ENCODE assay signal across 9 mouse cellular contexts in genomic region chr17:85800357-85801078, GRCm38 (mm10).
A peak's percentile ranks its signal among the peaks of the same experiment; 100 is the strongest.
DNase-seq lines count a peak whose midpoint lies in the region; ATAC-seq and TF ChIP-seq lines count a peak whose summit lies in the region.
"Had no signal": no experiment of that assay in that cellular context is flagged by ENCODE, and none has a peak within 500 bp of the region (broad histone marks: within the 10 kb centered on the region; RNA-seq: fewer than 3 reads in every experiment).

No protein-coding gene starts in this region.

- H3K36me3 ChIP-seq in kidney, embryonic 15.5 days, result no peaks in the 10 kb centered on the region
- no peaks in the 10 kb centered on the region for H3K36me3 ChIP-seq in embryonic facial prominence, embryonic 13.5 days
- no peaks in the 10 kb centered on the region for H3K36me3 ChIP-seq in hindbrain, postnatal 0 days (ENCODE audit: insufficient read depth, low read length)
- no peaks in the 10 kb centered on the region for H3K36me3 ChIP-seq in midbrain, embryonic 16.5 days (ENCODE audit: control insufficient read depth, insufficient read depth, low read length)

- H3K4me1 ChIP-seq in kidney, embryonic 15.5 days, result peaks cover 27% of the 10 kb centered on the region
- H3K4me1 ChIP-seq in embryonic facial prominence, embryonic 13.5 days, result peaks cover 51% of the 10 kb centered on the region
- H3K4me1 ChIP-seq in hindbrain, postnatal 0 days (ENCODE audit: insufficient read depth, low read length), result peaks cover 6% of the 10 kb centered on the region; the same call in 1 of the 2 replicates
- H3K4me1 ChIP-seq in midbrain, embryonic 16.5 days (ENCODE audit: control insufficient read depth, insufficient read depth, low read length), result peaks cover 14% of the 10 kb centered on the region

- 3% methylated on average over 44 of the region's 44 CpGs for WGBS in kidney, embryonic 15.5 days
- 5% methylated on average over 44 of the region's 44 CpGs for WGBS in embryonic facial prominence, embryonic 13.5 days
- 6% methylated on average over 43 of the region's 44 CpGs for WGBS in hindbrain, postnatal 0 days
- 3% methylated on average over 44 of the region's 44 CpGs for WGBS in midbrain, embryonic 16.5 days

- DNase-seq in kidney, adult 11 months, result no peak
- no peak for DNase-seq in hindbrain, postnatal 0 days (ENCODE audit: low spot score)
- DNase-seq in layer of hippocampus, adult 9-10 months (ENCODE audit: low spot score), result no peak
- no peak for DNase-seq in urinary bladder, postnatal 4 days (ENCODE audit: low spot score in 2 of 2)
- no peak for DNase-seq in layer of hippocampus, adult 9-11 months

- H3K9ac ChIP-seq in kidney, embryonic 15.5 days, result peak overlapping the region; percentile 31
- H3K9ac ChIP-seq in embryonic facial prominence, embryonic 13.5 days, result peak overlapping the region; percentile 83
- 0 out of 2 replicates have a peak overlapping the region, but pooled peaks have one; percentile 10 for H3K9ac ChIP-seq in hindbrain, postnatal 0 days (replicated peaks; ENCODE audit: low read length)
- no peak overlapping the region for H3K9ac ChIP-seq in midbrain, embryonic 16.5 days (ENCODE audit: low read depth, low read length)

- H3K4me2 ChIP-seq in kidney, embryonic 15.5 days, result peak overlapping the region; percentile 74
- H3K4me2 ChIP-seq in embryonic facial prominence, embryonic 13.5 days, result peak overlapping the region; percentile 83
- peak overlapping the region; percentile 61 for H3K4me2 ChIP-seq in hindbrain, postnatal 0 days (ENCODE audit: low read depth, low read length)
- peak overlapping the region; percentile 76 for H3K4me2 ChIP-seq in midbrain, embryonic 16.5 days (ENCODE audit: low read length)

- no peak for TF ChIP-seq CTCF in hindbrain, postnatal 0 days (IDR thresholded peaks at IDR 0.05; ENCODE audit: low read depth)

- H3K27me3 ChIP-seq in kidney, embryonic 15.5 days, result peaks cover 83% of the 10 kb centered on the region
- H3K27me3 ChIP-seq in embryonic facial prominence, embryonic 13.5 days, result peaks cover 48% of the 10 kb centered on the region
- peaks cover 58% of the 10 kb centered on the region for H3K27me3 ChIP-seq in hindbrain, postnatal 0 days (ENCODE audit: insufficient read depth, low read length)
- peaks cover 57% of the 10 kb centered on the region for H3K27me3 ChIP-seq in midbrain, embryonic 16.5 days (ENCODE audit: control insufficient read depth, insufficient read depth, low read depth, low read length)

- peak overlapping the region; percentile 78 for H3K27ac ChIP-seq in kidney, embryonic 15.5 days
- peak overlapping the region; percentile 89 for H3K27ac ChIP-seq in embryonic facial prominence, embryonic 13.5 days
- H3K27ac ChIP-seq in hindbrain, postnatal 0 days, result no peak overlapping the region
- no peak overlapping the region for H3K27ac ChIP-seq in midbrain, embryonic 16.5 days (ENCODE audit: low read length)
- H3K27ac ChIP-seq: macrophage had no signal

- ATAC-seq in kidney, embryonic 15.5 days (replicated peaks; ENCODE audit: low FRiP score), result peak; percentile 74
- ATAC-seq in embryonic facial prominence, embryonic 13.5 days (ENCODE audit: insufficient number of reproducible peaks, insufficient read depth, low FRiP score, low TSS enrichment, low read depth), result peak; percentile 67
- peak; percentile 63; the same call in 1 of the 2 replicates for ATAC-seq in hindbrain, postnatal 0 days
- ATAC-seq in midbrain, embryonic 16.5 days, result peak; percentile 42; the same call in 1 of the 2 replicates

- H3K9me3 ChIP-seq in kidney, embryonic 15.5 days (replicated peaks), result no peaks in the 10 kb centered on the region
- H3K9me3 ChIP-seq in embryonic facial prominence, embryonic 13.5 days, result no peaks in the 10 kb centered on the region
- no peaks in the 10 kb centered on the region for H3K9me3 ChIP-seq in hindbrain, postnatal 0 days (ENCODE audit: low read length)
- H3K9me3 ChIP-seq in midbrain, embryonic 16.5 days (replicated peaks; ENCODE audit: control insufficient read depth, low read length, poor library complexity, severe bottlenecking), result no peaks in the 10 kb centered on the region

- peak overlapping the region; percentile 45 for H3K4me3 ChIP-seq in kidney, embryonic 15.5 days (replicated peaks)
- peak overlapping the region; percentile 56 for H3K4me3 ChIP-seq in embryonic facial prominence, embryonic 13.5 days
- peak overlapping the region; percentile 32 for H3K4me3 ChIP-seq in hindbrain, postnatal 0 days (ENCODE audit: low read length)
- H3K4me3 ChIP-seq in midbrain, embryonic 16.5 days (ENCODE audit: low read depth, low read length), result peak overlapping the region; percentile 37

Comparison
In these comparisons a context has a peak if more than half of its experiments do, and no peak if none do; other contexts are left out.
1. H3K27ac ChIP-seq: peak in kidney, embryonic 15.5 days (single experiment) and embryonic facial prominence, embryonic 13.5 days (single experiment); none in hindbrain, postnatal 0 days (single experiment) and midbrain, embryonic 16.5 days (single experiment).
2. Peak in every context shown above with its lines, with median percentiles within 50 percentile points of each other: ATAC-seq, H3K4me2 ChIP-seq and H3K4me3 ChIP-seq.